Comparison of ENCODE assay signal across 17 mouse cellular contexts in genomic region chr5:107353981-107354380, GRCm38 (mm10). TPM values are rescaled to one million over a fixed set of nuclear protein-coding genes. Genes with fewer than 3 reads are reported as not detected.
"Had no signal": no experiment of that assay in that cellular context is flagged by ENCODE, and none has a peak within 500 bp of the region (broad histone marks: within the 10 kb centered on the region; RNA-seq: fewer than 3 reads in every experiment).

No protein-coding gene starts in this region.

- H3K27me3 ChIP-seq: intestine, embryonic 15.5 days; limb, embryonic 15.5 days; liver, embryonic 13.5 days; lung, embryonic 15.5 days; midbrain, embryonic 15.5 days had no signal

- H3K9me3 ChIP-seq: intestine, embryonic 15.5 days; limb, embryonic 15.5 days; liver, embryonic 13.5 days; lung, embryonic 15.5 days; megakaryocyte, embryonic 14.5 days; midbrain, embryonic 15.5 days had no signal

- ATAC-seq: intestine, embryonic 15.5 days; liver, postnatal 0 days; midbrain, embryonic 15.5 days had no signal

- H3K27ac ChIP-seq: intestine, embryonic 15.5 days; left cerebral cortex, adult 2 months; limb, embryonic 15.5 days; liver, embryonic 13.5 days; lung, embryonic 15.5 days; macrophage; midbrain, embryonic 15.5 days had no signal

- H3K36me3 ChIP-seq: intestine, embryonic 15.5 days; limb, embryonic 15.5 days; liver, embryonic 13.5 days; lung, embryonic 15.5 days; midbrain, embryonic 15.5 days had no signal

- H3K9ac ChIP-seq: intestine, embryonic 15.5 days; limb, embryonic 15.5 days; liver, embryonic 13.5 days; liver, postnatal 0 days; lung, embryonic 15.5 days; midbrain, embryonic 15.5 days had no signal

- H3K4me1 ChIP-seq: intestine, embryonic 15.5 days; liver, embryonic 13.5 days; midbrain, embryonic 15.5 days had no signal

- DNase-seq: kidney, adult 18-20 months; kidney, postnatal 10 days; kidney, postnatal 4 days; liver, embryonic 13.5 days; liver, postnatal 0 days; lung, postnatal 14 days; right cerebral cortex, postnatal 4 days; spleen, adult 18-20 months had no signal

- H3K4me3 ChIP-seq: intestine, embryonic 15.5 days; layer of hippocampus, adult 2 months; left cerebral cortex, adult 2 months; limb, embryonic 15.5 days; liver, embryonic 13.5 days; lung, embryonic 15.5 days; megakaryocyte, embryonic 14.5 days; midbrain, embryonic 15.5 days had no signal

- H3K4me2 ChIP-seq: intestine, embryonic 15.5 days; limb, embryonic 15.5 days; liver, embryonic 13.5 days; lung, embryonic 15.5 days; midbrain, embryonic 11.5 days; midbrain, embryonic 15.5 days had no signal

RNA-seq across cellular contexts. Expression of gene Ephx4, which starts 48.6 kb away (rescaled TPM):
- polyA plus RNA-seq: macrophage had no signal
